Mouse (Mus musculus): ENCODE data around the gene Snx8.

Gene Snx8

GRCm38 (mm10) chr5:140346050-140346449 is 43.0 kb downstream of the Snx8 start:
- in situ Hi-C loops (cut with MseI, MboI) = no loop called here

DNA sequence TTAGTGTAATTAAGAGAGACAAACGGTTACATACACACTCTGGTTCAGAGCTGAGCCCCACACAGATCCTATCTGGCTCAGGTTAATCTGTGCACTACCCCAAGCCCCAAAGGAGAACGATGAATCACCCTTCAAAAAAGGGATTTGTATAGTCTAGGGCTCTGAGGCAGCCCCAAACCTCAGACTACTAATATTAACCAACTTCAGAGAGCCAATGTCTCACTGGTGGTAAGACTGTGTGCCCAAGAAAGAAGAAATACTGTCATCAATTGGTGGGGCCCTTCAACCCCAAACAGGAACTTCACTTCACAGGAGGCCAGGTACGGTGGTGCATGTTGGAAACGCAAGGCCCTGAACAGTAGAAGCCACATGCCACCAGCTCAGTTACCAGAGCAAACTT is 43.8 kb downstream of the Snx8 start:
- in situ Hi-C loops (cut with MseI, MboI) = no loop called here

GRCm38 (mm10) chr5:140342880-140343279 is 46.2 kb downstream of the Snx8 start:
- in situ Hi-C loops (cut with MseI, MboI) = no loop called here

GRCm38 (mm10) chr5:140339836-140340235 is 49.2 kb downstream of the Snx8 start:
- in situ Hi-C loops (cut with MseI, MboI) = no loop called here

DNA sequence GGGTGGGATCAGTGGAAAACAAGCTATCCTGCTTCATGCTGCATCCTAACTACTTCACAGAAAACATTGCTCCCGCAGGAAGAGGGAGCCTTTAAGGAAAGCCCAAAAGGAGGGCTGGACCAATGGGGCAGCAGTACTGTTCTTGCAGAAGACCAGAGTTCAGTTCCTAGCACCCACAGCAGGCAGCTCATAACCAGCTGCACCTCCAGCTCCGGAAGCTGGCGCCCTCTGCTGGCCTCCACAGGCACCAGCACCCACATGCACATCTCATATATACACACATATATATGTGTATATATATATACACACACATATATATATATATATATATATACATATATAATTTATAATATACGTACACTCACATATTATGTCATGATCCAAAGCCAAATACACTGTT is 50.3 kb downstream of the Snx8 start:
- in situ Hi-C loops (cut with MseI, MboI) = no loop called here

GRCm38 (mm10) chr5:140336680-140337079 is 52.4 kb downstream of the Snx8 start:
- in situ Hi-C loops (cut with MseI, MboI) = no loop called here

DNA sequence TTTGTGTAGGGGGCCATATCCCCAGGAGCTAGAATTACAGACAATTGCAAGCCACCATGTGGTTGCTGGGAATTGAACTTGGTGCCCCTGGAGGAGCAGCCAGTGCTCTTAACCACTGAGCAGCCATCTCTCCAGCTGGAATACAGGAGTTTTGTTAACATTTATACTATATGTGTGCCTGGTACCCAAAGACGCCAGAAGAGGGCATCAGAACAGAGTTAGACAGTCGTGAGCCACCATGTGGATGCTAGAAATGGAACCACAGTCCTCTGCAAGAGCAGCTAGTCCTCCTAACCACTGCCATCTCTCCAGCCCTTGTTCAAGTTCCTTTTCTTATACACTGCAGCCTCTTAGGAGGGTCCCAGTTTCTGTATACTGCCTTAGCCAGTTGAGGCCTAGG is 55.4 kb downstream of the Snx8 start:
- in situ Hi-C loops (cut with MseI, MboI) = no loop called here

GRCm38 (mm10) chr5:140332519-140332918 is 56.5 kb downstream of the Snx8 start:
- in situ Hi-C loops (cut with MseI, MboI) = no loop called here

- in situ Hi-C loops (cut with MseI, MboI) = no loop called here
Observed at GRCm38 (mm10) chr5:140331615-140332512, 57.2 kb downstream of the Snx8 start, which contains the start of gene Mrm2. Gene Mrm2 (minus strand): TSS chr5:140331898.

DNA sequence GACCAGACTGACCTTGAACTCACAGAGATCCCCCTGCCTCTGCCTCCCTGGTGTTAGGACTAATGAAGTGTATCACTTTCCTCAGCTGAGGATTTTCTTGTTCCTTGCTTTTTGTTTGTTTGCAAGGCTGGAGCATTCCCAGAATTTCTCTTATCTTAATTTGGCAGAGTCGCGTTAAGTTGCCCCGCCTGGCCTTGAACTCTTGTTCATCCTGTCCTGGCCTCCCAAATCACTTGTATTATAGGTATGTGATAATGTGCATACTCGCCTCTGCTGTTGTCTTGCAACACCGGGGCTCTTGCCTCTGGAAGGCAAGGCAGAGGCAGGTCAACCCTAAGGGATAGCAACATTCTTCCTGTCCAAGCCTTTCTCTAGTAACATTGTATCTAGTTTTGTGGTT is 65.0 kb downstream of the Snx8 start:
- in situ Hi-C loops (cut with MseI, MboI) = no loop called here

DNA sequence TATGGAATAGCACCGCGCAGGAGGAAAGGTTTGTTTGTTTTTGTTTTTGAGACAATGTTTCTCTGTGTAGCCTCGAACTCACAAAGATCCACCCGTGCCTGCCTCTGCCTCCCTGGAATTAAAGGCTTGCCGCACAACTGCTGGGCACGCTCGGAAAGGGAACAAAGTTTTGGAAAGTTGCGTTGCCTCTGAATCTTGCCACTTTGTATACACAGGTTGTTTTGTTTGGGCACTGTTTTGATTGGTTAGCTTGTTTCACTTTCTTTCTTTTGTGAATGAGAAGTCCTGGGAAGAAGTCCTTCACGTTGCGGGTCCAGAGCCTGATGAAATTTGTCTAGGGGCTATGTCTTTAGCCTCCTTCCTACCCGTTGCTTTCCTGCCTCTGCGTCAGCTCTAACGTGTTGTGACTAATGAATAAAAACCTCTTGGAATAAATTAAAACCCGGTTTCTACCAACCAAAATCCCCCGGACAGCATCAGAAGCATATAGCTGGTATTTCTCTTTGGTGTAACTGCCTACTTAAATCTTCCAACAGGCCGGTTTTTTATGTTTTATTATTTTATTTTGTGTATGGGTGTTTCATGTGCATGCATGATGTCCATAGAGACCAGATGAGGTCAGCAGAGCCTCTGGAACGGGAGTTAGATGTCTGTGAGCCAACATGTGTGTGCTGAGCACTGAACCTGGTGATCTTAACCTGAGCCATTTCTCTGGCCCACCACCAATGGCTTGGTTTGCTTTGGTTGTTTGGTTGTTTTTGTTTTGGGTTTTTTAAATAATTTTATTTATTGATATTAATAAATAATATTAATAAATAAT is 67.1 kb downstream of the Snx8 start:
- in situ Hi-C loops (cut with MseI, MboI) = no loop called here

DNA sequence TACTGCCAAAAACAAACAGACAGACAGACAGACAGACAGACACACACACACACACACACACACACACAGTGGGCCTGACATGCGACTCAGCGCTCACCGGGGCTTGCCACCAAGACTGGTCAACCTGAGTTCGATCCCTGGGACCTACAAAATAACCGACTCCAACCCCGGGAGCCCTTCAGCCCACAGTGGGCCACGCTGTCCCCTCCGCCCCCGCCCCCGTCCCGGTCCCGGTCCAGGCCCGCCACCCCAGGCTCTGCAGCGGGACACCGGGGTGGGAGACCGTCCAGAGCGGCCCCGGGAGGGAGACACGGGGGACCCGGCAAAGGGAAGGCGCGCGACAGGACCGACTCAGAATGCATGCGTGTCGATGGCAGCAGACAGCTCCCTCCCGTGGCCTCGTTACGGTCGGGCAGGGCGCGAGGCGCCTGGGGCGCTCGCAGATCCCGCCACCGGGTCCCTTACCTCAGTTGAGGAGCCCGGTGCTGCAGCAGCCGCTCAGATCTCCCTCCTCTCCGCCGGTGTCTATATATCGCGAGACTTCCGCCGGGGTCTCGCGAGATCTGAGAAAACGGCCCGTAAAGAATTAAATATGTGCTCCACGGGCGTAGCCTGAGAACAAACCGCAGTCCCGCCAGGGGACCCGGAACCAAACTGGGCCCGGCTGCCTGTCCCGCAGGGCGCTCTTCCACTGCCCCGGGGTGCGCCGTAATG is 67.9 kb downstream of the Snx8 start, which contains the start of the genes Mad1l1 and Nudt1:
Mad1l1 (minus strand) TSS at position 511 of the 714 bp plus-strand sequence.
Nudt1 (plus strand) TSS at position 615 of the 714 bp plus-strand sequence.
- in situ Hi-C loops (cut with MseI, MboI) = no loop called here

DNA sequence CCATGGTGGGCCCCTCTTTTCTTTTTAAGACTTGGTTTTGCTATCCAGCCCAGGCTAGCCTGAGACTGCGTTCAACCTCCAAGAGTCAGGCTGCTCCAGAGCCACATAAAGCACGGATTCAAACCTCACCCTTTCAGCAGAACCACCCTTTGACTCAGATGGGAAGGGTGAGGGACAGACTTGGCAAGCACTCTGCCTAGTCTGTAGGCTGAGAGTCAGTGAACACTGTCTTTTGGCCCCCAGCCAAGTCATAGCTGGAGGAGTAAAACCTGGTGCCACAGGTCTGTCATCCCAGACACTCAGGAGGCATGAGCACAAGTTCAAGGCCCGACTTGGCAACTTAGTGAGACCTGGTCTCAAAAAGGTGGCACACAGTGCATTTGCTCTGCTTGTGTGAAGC is 72.3 kb downstream of the Snx8 start:
- in situ Hi-C loops (cut with MseI, MboI) = no loop called here

DNA sequence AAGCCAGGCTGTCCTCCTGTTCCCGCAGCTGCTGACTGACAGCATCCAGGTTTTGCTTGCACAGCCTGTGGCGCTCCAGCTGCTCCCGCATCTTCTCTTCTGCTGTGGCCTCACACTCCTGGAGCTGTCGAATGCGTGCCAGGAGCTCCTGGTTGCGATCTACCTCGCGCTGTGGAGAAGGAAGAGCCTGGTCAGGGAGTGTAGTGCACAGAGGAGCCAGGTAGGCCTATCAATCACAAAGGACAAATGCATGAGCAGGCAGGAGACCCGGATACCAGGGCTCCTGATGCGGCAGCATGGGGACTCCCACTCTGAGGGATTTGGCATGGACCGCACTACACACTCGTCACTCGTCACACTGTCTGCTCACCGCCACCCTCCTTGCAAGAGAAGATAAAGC is 81.5 kb downstream of the Snx8 start:
- in situ Hi-C loops (cut with MseI, MboI) = no loop called here

GRCm38 (mm10) chr5:140306016-140306415 is 83.0 kb downstream of the Snx8 start:
- in situ Hi-C loops (cut with MseI, MboI) = no loop called here

DNA sequence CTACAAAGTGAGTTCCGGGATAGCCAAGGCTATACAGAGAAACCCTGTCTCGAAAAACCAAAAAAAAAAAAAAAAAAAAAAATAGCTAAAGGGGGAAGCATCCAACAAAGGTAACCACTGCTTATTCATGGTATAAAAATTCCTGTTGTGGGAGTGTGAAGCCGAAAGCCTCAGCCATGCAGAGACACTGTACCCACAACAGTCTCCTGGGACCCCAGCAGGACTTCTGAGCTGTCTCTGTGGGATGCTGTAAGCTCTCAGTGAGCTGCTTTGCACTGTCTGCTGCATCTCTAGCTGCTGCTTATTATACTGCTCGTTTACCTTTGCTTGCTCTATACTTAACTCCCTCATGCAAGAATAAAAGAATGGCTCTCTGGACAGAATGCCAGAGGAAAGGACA is 90.8 kb downstream of the Snx8 start:
- in situ Hi-C loops (cut with MseI, MboI) = no loop called here

DNA sequence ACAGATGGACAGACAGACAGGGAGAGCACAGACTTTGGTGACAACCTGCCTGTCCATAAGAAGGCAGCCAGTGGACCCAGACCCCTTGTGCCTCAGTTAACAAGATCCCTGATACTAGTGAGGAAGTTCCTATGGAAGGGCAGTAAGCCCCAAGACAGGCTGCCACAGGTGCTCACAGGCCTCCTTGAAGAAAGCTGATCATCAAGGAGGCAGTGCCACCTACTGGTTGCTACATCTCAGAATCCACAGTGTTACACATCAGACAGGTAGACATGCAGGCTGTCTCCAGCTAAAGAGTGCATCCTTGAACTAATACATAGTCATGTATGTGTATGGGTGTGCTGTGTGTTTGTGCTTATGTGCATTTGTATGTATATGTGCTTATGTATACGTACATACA is 96.9 kb downstream of the Snx8 start:
- in situ Hi-C loops (cut with MseI, MboI) = no loop called here
